Mouse (Mus musculus) liver, embryonic 16.5 days (tissue): ENCODE measurements at regions not wholly inside any gene's neighbourhood (a gene's known extent, or its start where the extent isn't known, plus 50 kb on each side); places are given as distances from the start of the nearest gene placed in this dataset.
A peak's percentile ranks its signal among the peaks of the same experiment; 100 is the strongest.

Experiments used
- ATAC-seq: fragments of 200-750 bp; cut with Nextera tagmentation; 2 replicates; pipeline ENCODE4 v1.8.0; 2017; ENCODE audit warnings: low read depth, mild to moderate bottlenecking, moderate number of reproducible peaks, moderate library complexity
- H3K27ac ChIP-seq: fragments of 300-500 bp; sonication (generic); 2 replicates; pipeline ENCODE4 v1.5.1; 2014; ENCODE audit warnings: mild to moderate bottlenecking, low read length
- H3K27me3 ChIP-seq: fragments of 300-500 bp; sonication (generic); 2 replicates; pipeline ENCODE4 v1.6.1; 2014; ENCODE audit warnings: low read depth, low read length, mixed read lengths; ENCODE audit not compliant: control insufficient read depth, insufficient read depth
- H3K36me3 ChIP-seq: fragments of 300-500 bp; sonication (generic); 2 replicates; pipeline ENCODE4 v1.6.1; 2014; ENCODE audit warnings: mild to moderate bottlenecking; ENCODE audit not compliant: control insufficient read depth, insufficient read depth
- H3K4me1 ChIP-seq: fragments of 300-500 bp; sonication (generic); 2 replicates; pipeline ENCODE4 v1.6.1; 2014; ENCODE audit warnings: low read depth, low read length, mixed read lengths; ENCODE audit not compliant: control insufficient read depth
- H3K4me2 ChIP-seq: fragments of 300-500 bp; sonication (generic); 2 replicates; pipeline ENCODE4 v1.6.1; 2014; ENCODE audit warnings: low read depth, low read length, mixed read lengths
- H3K4me3 ChIP-seq: fragments of 300-500 bp; sonication (generic); 2 replicates; pipeline ENCODE4 v1.5.1; 2014; ENCODE audit warnings: low read depth, mild to moderate bottlenecking, low read length
- H3K9ac ChIP-seq: fragments of 300-500 bp; sonication (generic); 2 replicates; pipeline ENCODE4 v1.6.1; 2014; ENCODE audit warnings: low read depth, low read length
- H3K9me3 ChIP-seq: fragments of 300-500 bp; sonication (generic); replicated peaks from 2 replicates; pipeline ENCODE4 v1.6.1; 2016; ENCODE audit warnings: low read length; ENCODE audit not compliant: control insufficient read depth
- WGBS: fragments of 180-500 bp; shearing (Covaris S2); extraction: QIAGEN DNeasy Blood & Tissue Kit; methylation state at CpG from one replicate; pipeline ENCODE4 v1.1.7; 2014; ENCODE audit not compliant: insufficient replicate concordance; 5-methylcytosine and 5-hydroxymethylcytosine counted together

- WGBS, result 59% methylated on average over 7 of the region's 7 CpGs
- H3K27ac ChIP-seq, result no peak overlapping the region
- H3K4me2 ChIP-seq, result no peak overlapping the region
- no peak overlapping the region for H3K9ac ChIP-seq
- no peak overlapping the region for H3K4me3 ChIP-seq
- no peaks in the 10 kb centered on the region for H3K9me3 ChIP-seq
- H3K27me3 ChIP-seq, result no peaks in the 10 kb centered on the region
- H3K36me3 ChIP-seq, result no peaks in the 10 kb centered on the region
- H3K4me1 ChIP-seq, result peaks cover 16% of the 10 kb centered on the region
- ATAC-seq, result peak; percentile 44
These were observed 55.9 kb upstream of the Ralgps2 start for GRCm38 (mm10) chr1:156995180-156995951.

GRCm38 (mm10) chr1:156994644-156995016 is 55.2 kb upstream of the Ralgps2 start:
- H3K9me3 ChIP-seq, result no peaks in the 10 kb centered on the region
- H3K4me1 ChIP-seq, result peaks cover 19% of the 10 kb centered on the region
- H3K36me3 ChIP-seq, result no peaks in the 10 kb centered on the region
- no peaks in the 10 kb centered on the region for H3K27me3 ChIP-seq
- no peak overlapping the region for H3K4me2 ChIP-seq
- H3K4me3 ChIP-seq, result no peak overlapping the region
- no peak overlapping the region for H3K9ac ChIP-seq
- H3K27ac ChIP-seq, result no peak overlapping the region
- ATAC-seq, result no peak
- 64% methylated on average over 2 of the region's 2 CpGs for WGBS

- WGBS, result 33% methylated on average over 15 of the region's 15 CpGs
- no peak overlapping the region for H3K4me2 ChIP-seq
- H3K9ac ChIP-seq, result no peak overlapping the region
- H3K27ac ChIP-seq, result no peak overlapping the region
- H3K4me3 ChIP-seq, result no peak overlapping the region
- no peaks in the 10 kb centered on the region for H3K9me3 ChIP-seq
- no peaks in the 10 kb centered on the region for H3K27me3 ChIP-seq
- no peak for ATAC-seq
- peaks cover 20% of the 10 kb centered on the region for H3K4me1 ChIP-seq
- H3K36me3 ChIP-seq, result no peaks in the 10 kb centered on the region
These were observed 54.7 kb upstream of the Ralgps2 start for GRCm38 (mm10) chr1:156994005-156994643.

GRCm38 (mm10) chr1:156993105-156993504 is 53.7 kb upstream of the Ralgps2 start:
- no peak overlapping the region for H3K4me2 ChIP-seq
- no peak overlapping the region for H3K27ac ChIP-seq
- H3K27me3 ChIP-seq, result no peaks in the 10 kb centered on the region
- no peak for ATAC-seq
- H3K36me3 ChIP-seq, result no peaks in the 10 kb centered on the region
- H3K4me1 ChIP-seq, result peaks cover 26% of the 10 kb centered on the region
- no peak overlapping the region for H3K4me3 ChIP-seq
- no peaks in the 10 kb centered on the region for H3K9me3 ChIP-seq
- 48% methylated on average over 3 of the region's 3 CpGs for WGBS
- no peak overlapping the region for H3K9ac ChIP-seq

GRCm38 (mm10) chr1:156992536-156992935 is 53.1 kb upstream of the Ralgps2 start:
- ATAC-seq, result no peak
- Histone ChIP-seq H3K27me3 (no peaks in the 10 kb centered on the region), H3K27ac (no peak overlapping the region), H3K9me3 (no peaks in the 10 kb centered on the region), H3K4me2 (no peak overlapping the region), H3K9ac (no peak overlapping the region), H3K4me3 (no peak overlapping the region), H3K36me3 (no peaks in the 10 kb centered on the region), H3K4me1 (peaks cover 31% of the 10 kb centered on the region)
- 57% methylated on average over 2 of the region's 2 CpGs for WGBS

- 28% methylated on average over 14 of the region's 14 CpGs for WGBS
- peak; percentile 35 for ATAC-seq
- Histone ChIP-seq H3K36me3 (no peaks in the 10 kb centered on the region), H3K4me2 (no peak overlapping the region), H3K9me3 (no peaks in the 10 kb centered on the region), H3K9ac (no peak overlapping the region), H3K27me3 (no peaks in the 10 kb centered on the region), H3K4me3 (no peak overlapping the region), H3K27ac (0 out of 2 replicates have a peak overlapping the region, but pooled peaks have one; percentile 16), H3K4me1 (peaks cover 45% of the 10 kb centered on the region)
These were observed 51.4 kb upstream of the Ralgps2 start for GRCm38 (mm10) chr1:156990567-156991494.

GRCm38 (mm10) chr1:156990112-156990511 is 50.7 kb upstream of the Ralgps2 start:
- Histone ChIP-seq H3K9me3 (no peaks in the 10 kb centered on the region), H3K27ac (peak overlapping the region; percentile 15; the same call in 1 of the 2 replicates), H3K9ac (no peak overlapping the region), H3K4me2 (no peak overlapping the region), H3K4me1 (peaks cover 46% of the 10 kb centered on the region), H3K4me3 (no peak overlapping the region), H3K27me3 (no peaks in the 10 kb centered on the region), H3K36me3 (no peaks in the 10 kb centered on the region)
- ATAC-seq, result no peak
- WGBS, result 46% methylated on average over 9 of the region's 9 CpGs

GRCm38 (mm10) chr1:156989149-156989785 is 49.8 kb upstream of the Ralgps2 start:
- H3K27ac ChIP-seq, result no peak overlapping the region

More at GRCm38 (mm10) chr1:156989149-156989785, 49.8 kb upstream of the Ralgps2 start:
- H3K4me2 ChIP-seq, result no peak overlapping the region
- ATAC-seq, result no peak
- no peak overlapping the region for H3K9ac ChIP-seq
- H3K36me3 ChIP-seq, result no peaks in the 10 kb centered on the region
- H3K27me3 ChIP-seq, result no peaks in the 10 kb centered on the region
- peaks cover 52% of the 10 kb centered on the region for H3K4me1 ChIP-seq
- H3K4me3 ChIP-seq, result no peak overlapping the region
- H3K9me3 ChIP-seq, result no peaks in the 10 kb centered on the region
- 64% methylated on average over 10 of the region's 10 CpGs for WGBS
